Mouse (Mus musculus) lung, postnatal 10 days (tissue): ENCODE measurements around the gene Foxj2.

Experiments
- DNase-seq: peaks from one replicate; pipeline ENCODE4 v3.0.0; 2021

Foxj2 gene

GRCm38 (mm10) chr6:122874720-122875389, 55.1 kb downstream of the Foxj2 start:
- peak; percentile 50 for DNase-seq

GRCm38 (mm10) chr6:122879141-122879735, 59.5 kb downstream of the Foxj2 start:
- no peak for DNase-seq

GRCm38 (mm10) chr6:122879781-122880505, 60.2 kb downstream of the Foxj2 start:
- DNase-seq, result no peak

- DNase-seq, result no peak
Observed at GRCm38 (mm10) chr6:122881287-122881686, 61.6 kb downstream of the Foxj2 start.

- no peak for DNase-seq
Observed at GRCm38 (mm10) chr6:122883603-122884002, 63.9 kb downstream of the Foxj2 start.

- no peak for DNase-seq
Observed at GRCm38 (mm10) chr6:122889599-122889998, 69.9 kb downstream of the Foxj2 start.

GRCm38 (mm10) chr6:122892442-122893049, 72.8 kb downstream of the Foxj2 start:
- peak; percentile 59 for DNase-seq
